Mouse (Mus musculus): ENCODE measurements around the gene Szt2.

DNA sequence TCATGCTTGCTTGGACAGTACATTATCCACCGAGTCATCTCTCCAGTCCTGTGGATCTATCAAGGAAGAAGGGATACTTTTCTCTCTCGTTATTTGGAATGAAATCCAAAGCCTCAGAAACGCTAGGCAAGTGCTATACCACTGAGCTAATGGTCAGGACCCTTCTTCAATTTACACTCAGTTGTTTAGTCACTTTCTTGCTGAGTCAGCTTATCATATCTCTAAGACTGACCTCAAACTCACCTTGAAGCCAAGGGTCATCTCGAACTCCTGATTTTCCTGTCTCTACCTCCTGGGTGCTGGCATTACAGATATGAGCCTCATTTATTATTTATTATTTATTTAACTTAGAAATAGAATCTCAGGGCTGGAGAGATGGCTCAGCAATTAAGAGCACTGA, 92.4 kb downstream of the Szt2 start:
- no peak for TF ChIP-seq MEF2A (IDR thresholded peaks at IDR 0.05; ENCODE audit: borderline replicate concordance, low read depth, low read length)
- TF ChIP-seq CTCF (conservative IDR thresholded peaks at IDR 0.05 in 1 of 2, IDR thresholded peaks at IDR 0.05 in 1 of 2; ENCODE audit: low read depth in 2 of 2, low read length in 2 of 2): no peak
- TF ChIP-seq MYC (IDR thresholded peaks at IDR 0.05; ENCODE audit: low read depth, low read length): no peak
- TF ChIP-seq TBP (conservative IDR thresholded peaks at IDR 0.05; ENCODE audit: low read depth, low read length): no peak
- TF ChIP-seq POLR2A (IDR thresholded peaks at IDR 0.05; ENCODE audit: low read depth, low read length): no peak
- no peak for TF ChIP-seq E2F4 (IDR thresholded peaks at IDR 0.05; ENCODE audit: insufficient replicate concordance, low read depth, low read length)
- TF ChIP-seq HCFC1 (IDR thresholded peaks at IDR 0.05; ENCODE audit: low read depth, low read length): no peak
- TF ChIP-seq NRF1 (IDR thresholded peaks at IDR 0.05; ENCODE audit: low read depth, low read length): no peak
- TF ChIP-seq USF1 (IDR thresholded peaks at IDR 0.05; ENCODE audit: low read depth, low read length): no peak
- TF ChIP-seq ZKSCAN1 (IDR thresholded peaks at IDR 0.05; ENCODE audit: borderline replicate concordance, low read depth, low read length): no peak
- TF ChIP-seq RAD21 (IDR thresholded peaks at IDR 0.05; ENCODE audit: low read depth, low read length): no peak
- TF ChIP-seq POLR2AphosphoS2 (IDR thresholded peaks at IDR 0.05; ENCODE audit: low read depth, low read length): no peak
- no peak for TF ChIP-seq EP300 (IDR thresholded peaks at IDR 0.05; ENCODE audit: low read length)
